Mouse (Mus musculus) left cerebral cortex, postnatal 36 days (tissue): ENCODE measurements around the gene Heca. TPM values are rescaled to one million over a fixed set of nuclear protein-coding genes. Genes with fewer than 3 reads are reported as not detected.

Source experiments
- total RNA-seq, 2 experiments: library from RNA; stranded (reverse); gene quantifications; 2 replicates each; pipeline ENCODE4 v1.2.3; 2021

The Heca gene
- total RNA-seq, 2 experiments from 2014 or later, result 24.8 to 27.8 TPM

Other genes starting within 250 kb of the Heca start
- 10 to 100 TPM; 44.2 to 45.0 TPM for gene Cited2, start 224.8 kb downstream of the Heca start, total RNA-seq
- gene Txlnb, start 151.8 kb downstream of the Heca start, total RNA-seq, result under 1 TPM; 0.34 to 0.67 TPM
- 10 to 100 TPM; 14.2 to 18.4 TPM for gene Abracl, start 75.2 kb upstream of the Heca start, total RNA-seq
- gene Reps1, start 107.8 kb upstream of the Heca start, total RNA-seq, result 10 to 100 TPM; 57.7 to 63.3 TPM